Mouse (Mus musculus) MEL (cell line): ENCODE measurements around the gene Pxn. TPM values are rescaled to one million over a fixed set of nuclear protein-coding genes. Genes with fewer than 3 reads are reported as not detected.

ENCODE experiments used
- DNase-seq: peaks from one replicate; pipeline ENCODE4 v3.0.0; 2011; ENCODE audit warnings: low read depth, low spot score
- H3K27ac ChIP-seq: 2 replicates; pipeline ENCODE4 v1.5.1; 2012; ENCODE audit warnings: low read depth, mild to moderate bottlenecking, control low read depth, low read length, moderate library complexity; ENCODE audit not compliant: control insufficient read depth
- H3K27me3 ChIP-seq, 2 experiments: fragments of 150-350 bp in 1 of 2; sonication (generic) in 1 of 2; 2 replicates each; pipeline ENCODE4 v1.6.1; 2012; ENCODE audit warnings: low read length in 2 of 2, mild to moderate bottlenecking in 2 of 2, improper control_type of control experiment in 1 of 2, moderate library complexity in 1 of 2; ENCODE audit not compliant: insufficient read depth in 2 of 2, control insufficient read depth in 1 of 2
- H3K36me3 ChIP-seq, 2 experiments: 2 replicates each; pipeline ENCODE4 v1.6.1; 2012 to 2014; ENCODE audit warnings: low read length in 2 of 2, improper control_type of control experiment in 1 of 2, inconsistent platforms in 1 of 2, mild to moderate bottlenecking in 1 of 2; ENCODE audit not compliant: insufficient read depth in 2 of 2, control insufficient read depth in 1 of 2
- H3K4me1 ChIP-seq, 2 experiments: fragments of 150-350 bp in 1 of 2; sonication (generic) in 1 of 2; 2 replicates each; pipeline ENCODE4 v1.6.1; 2012; ENCODE audit warnings: low read length in 2 of 2, improper control_type of control experiment in 1 of 2, mild to moderate bottlenecking in 1 of 2; ENCODE audit not compliant: insufficient read depth in 2 of 2, control insufficient read depth in 1 of 2
- H3K4me3 ChIP-seq, 2 experiments: fragments of 150-350 bp in 1 of 2; sonication (generic) in 1 of 2; 2 replicates each; pipeline ENCODE4 v1.5.1; 2012; ENCODE audit warnings: low read depth in 2 of 2, low read length in 2 of 2, mild to moderate bottlenecking in 2 of 2, moderate library complexity in 2 of 2, control low read depth in 1 of 2, improper control_type of control experiment in 1 of 2; ENCODE audit not compliant: control insufficient read depth in 1 of 2, insufficient read depth in 1 of 2
- H3K79me2 ChIP-seq: 2 replicates; pipeline ENCODE4 v1.6.1; 2012; ENCODE audit warnings: mild to moderate bottlenecking, low read length, moderate library complexity; ENCODE audit not compliant: control insufficient read depth, poor library complexity, insufficient read depth
- H3K9ac ChIP-seq: 2 replicates; pipeline ENCODE4 v1.6.1; 2012; ENCODE audit warnings: low read depth, mild to moderate bottlenecking, control low read depth, low read length, moderate library complexity; ENCODE audit not compliant: control insufficient read depth, poor library complexity, severe bottlenecking
- H3K9me3 ChIP-seq: fragments of 150-350 bp; sonication (generic); replicated peaks from 2 replicates; pipeline ENCODE4 v1.6.1; 2012; ENCODE audit warnings: mild to moderate bottlenecking, low read length, improper control_type of control experiment, moderate library complexity; ENCODE audit not compliant: insufficient read depth
- BHLHE40 ChIP-seq: IDR thresholded peaks from 2 replicates; pipeline ENCODE4 v1.6.1; 2012; ENCODE audit warnings: low read depth, mild to moderate bottlenecking, inconsistent platforms, low read length, improper control_type of control experiment, borderline replicate concordance
- ELF1 ChIP-seq: IDR thresholded peaks from 2 replicates; pipeline ENCODE4 v1.6.1; 2014; ENCODE audit warnings: low read depth, mild to moderate bottlenecking, inconsistent platforms, low read length, improper control_type of control experiment, moderate library complexity
- GATA1 ChIP-seq: IDR thresholded peaks from 2 replicates; pipeline ENCODE4 v1.6.1; 2011; ENCODE audit warnings: low read depth, low read length, improper control_type of control experiment
- HCFC1 ChIP-seq: IDR thresholded peaks from 2 replicates; pipeline ENCODE4 v1.6.1; 2012; ENCODE audit warnings: low read depth, mild to moderate bottlenecking, inconsistent platforms, low read length, improper control_type of control experiment, moderate library complexity
- MAFK ChIP-seq: IDR thresholded peaks from 2 replicates; pipeline ENCODE4 v1.6.1; 2011; ENCODE audit warnings: low read depth, mild to moderate bottlenecking, low read length, improper control_type of control experiment, borderline replicate concordance
- MAZ ChIP-seq: IDR thresholded peaks from 2 replicates; pipeline ENCODE4 v1.6.1; 2012; ENCODE audit warnings: low read depth, mild to moderate bottlenecking, inconsistent platforms, low read length, improper control_type of control experiment
- MEF2A ChIP-seq: IDR thresholded peaks from 2 replicates; pipeline ENCODE4 v1.6.1; 2014; ENCODE audit warnings: low read depth, mild to moderate bottlenecking, inconsistent platforms, low read length, improper control_type of control experiment; ENCODE audit not compliant: poor library complexity, insufficient replicate concordance, severe bottlenecking; ENCODE audit errors: extremely low read depth
- MXI1 ChIP-seq: IDR thresholded peaks from 2 replicates; pipeline ENCODE4 v1.6.1; 2011; ENCODE audit warnings: mild to moderate bottlenecking, low read depth, low read length, improper control_type of control experiment
- MYB ChIP-seq: IDR thresholded peaks from 2 replicates; pipeline ENCODE4 v1.6.1; 2011; ENCODE audit warnings: mild to moderate bottlenecking, low read depth, low read length, improper control_type of control experiment
- MYC ChIP-seq: IDR thresholded peaks from 2 replicates; pipeline ENCODE4 v1.6.1; 2011; ENCODE audit warnings: low read depth, mild to moderate bottlenecking, low read length, improper control_type of control experiment, moderate library complexity
- NRF1 ChIP-seq: IDR thresholded peaks from 2 replicates; pipeline ENCODE4 v1.6.1; 2014; ENCODE audit warnings: low read depth, mild to moderate bottlenecking, inconsistent platforms, low read length, improper control_type of control experiment, moderate library complexity; ENCODE audit not compliant: poor library complexity, insufficient read depth, severe bottlenecking
- POLR2A ChIP-seq, 2 experiments: IDR thresholded peaks; 2 replicates each; pipeline ENCODE4 v1.6.1; 2011 to 2012; ENCODE audit warnings: low read length in 2 of 2, mild to moderate bottlenecking in 2 of 2, control low read depth in 1 of 2, improper control_type of control experiment in 1 of 2, low read depth in 1 of 2, moderate library complexity in 1 of 2; ENCODE audit not compliant: control insufficient read depth in 1 of 2, insufficient read depth in 1 of 2, poor library complexity in 1 of 2
- POLR2AphosphoS2 ChIP-seq: IDR thresholded peaks from 2 replicates; pipeline ENCODE4 v1.6.1; 2011; ENCODE audit warnings: low read length, improper control_type of control experiment
- POLR2AphosphoS5 ChIP-seq: IDR thresholded peaks from 2 replicates; pipeline ENCODE4 v1.6.1; 2012; ENCODE audit warnings: low read depth, borderline replicate concordance, mild to moderate bottlenecking, inconsistent platforms, low read length, moderate library complexity, mixed read lengths
- RAD21 ChIP-seq: IDR thresholded peaks from 2 replicates; pipeline ENCODE4 v1.6.1; 2011; ENCODE audit warnings: mild to moderate bottlenecking, low read depth, low read length, improper control_type of control experiment
- RCOR1 ChIP-seq: IDR thresholded peaks from 2 replicates; pipeline ENCODE4 v1.6.1; 2012; ENCODE audit warnings: low read depth, mild to moderate bottlenecking, inconsistent platforms, low read length, improper control_type of control experiment
- SIN3A ChIP-seq: IDR thresholded peaks from 2 replicates; pipeline ENCODE4 v1.6.1; 2012; ENCODE audit warnings: low read length, improper control_type of control experiment, inconsistent platforms
- SMC3 ChIP-seq: IDR thresholded peaks from 2 replicates; pipeline ENCODE4 v1.6.1; 2011; ENCODE audit warnings: low read depth, low read length, improper control_type of control experiment
- TBP ChIP-seq: IDR thresholded peaks from 2 replicates; pipeline ENCODE4 v1.8.0; 2011; ENCODE audit warnings: low read depth, low read length, improper control_type of control experiment
- TCF12 ChIP-seq: IDR thresholded peaks from 2 replicates; pipeline ENCODE4 v1.6.1; 2014; ENCODE audit warnings: low read depth, mild to moderate bottlenecking, inconsistent platforms, low read length, improper control_type of control experiment, moderate library complexity
- UBTF ChIP-seq: IDR thresholded peaks from 2 replicates; pipeline ENCODE4 v1.6.1; 2012; ENCODE audit warnings: low read depth, mild to moderate bottlenecking, inconsistent platforms, low read length, improper control_type of control experiment, moderate library complexity, borderline replicate concordance; ENCODE audit not compliant: insufficient read depth
- USF2 ChIP-seq, 2 experiments: IDR thresholded peaks; 2 replicates each; pipeline ENCODE4 v1.6.1; 2011 to 2012; ENCODE audit warnings: improper control_type of control experiment in 2 of 2, low read length in 2 of 2, borderline replicate concordance in 1 of 2, inconsistent platforms in 1 of 2, low read depth in 1 of 2, mild to moderate bottlenecking in 1 of 2; ENCODE audit not compliant: insufficient read depth in 1 of 2
- ZKSCAN1 ChIP-seq: IDR thresholded peaks from 2 replicates; pipeline ENCODE4 v1.6.1; 2012; ENCODE audit warnings: low read depth, mild to moderate bottlenecking, inconsistent platforms, low read length, improper control_type of control experiment, moderate library complexity
- ZMIZ1 ChIP-seq: IDR thresholded peaks from 2 replicates; pipeline ENCODE4 v1.6.1; 2012; ENCODE audit warnings: low read depth, mild to moderate bottlenecking, inconsistent platforms, low read length, improper control_type of control experiment, moderate library complexity
- polyA plus RNA-seq, 2 experiments: library from polyadenylated mRNA; stranded (reverse) in 1 of 2; unstranded in 1 of 2; fragments of >175 nt in 1 of 2; fragments of >200 nt in 1 of 2; gene quantifications; 2 replicates each; pipeline versions ENCODE4 v1.2.1 to v1.2.4; 2012; ENCODE audit warnings: low replicate concordance in 2 of 2, low read depth in 1 of 2; ENCODE audit not compliant: insufficient read length in 2 of 2, insufficient read depth in 1 of 2, missing spikeins in 1 of 2
- total RNA-seq: library from RNA; depleted of rRNA; stranded (reverse); fragments of 300-350 nt; gene quantifications from 2 replicates; pipeline ENCODE4 v1.2.3, GENCODE M21; 2012

The Pxn gene
- total and polyA plus RNA-seq, 3 experiments, result 15.2 to 167 (median 29.2) TPM

- Histone ChIP-seq H3K4me3 (no peak overlapping the region), H3K4me1 (no peaks in the 10 kb centered on the region), H3K9me3 (no peaks in the 10 kb centered on the region), H3K79me2 (no peaks in the 10 kb centered on the region), H3K27me3 (no peaks in the 10 kb centered on the region), H3K36me3 (no peaks in the 10 kb centered on the region; a peak in 1 of 4 replicates)
- TF ChIP-seq ZKSCAN1 (no peak), MXI1 (no peak), SIN3A (no peak), MAFK (no peak), ZMIZ1 (no peak), HCFC1 (no peak), RAD21 (no peak), UBTF (no peak), TCF12 (no peak), POLR2AphosphoS2 (no peak)
- TF ChIP-seq, all 39 proteins: peak for 0
- no peak for DNase-seq
- Histone ChIP-seq H3K27ac (no peak overlapping the region), H3K9ac (no peak overlapping the region)
Measured at GRCm38 (mm10) chr5:115523971-115524370, 17.5 kb downstream of the Pxn start.

GRCm38 (mm10) chr5:115524471-115524870, 18.0 kb downstream of the Pxn start:
- TF ChIP-seq ELF1, result no peak
- no peak for TF ChIP-seq BHLHE40
- TF ChIP-seq MEF2A, result no peak
- TF ChIP-seq POLR2A (IDR thresholded peaks at IDR 0.05; ENCODE audit: control insufficient read depth in 1 of 2, insufficient read depth in 1 of 2, low read depth in 1 of 2, low read length in 2 of 2, poor library complexity in 1 of 2), result no peak
- TF ChIP-seq SIN3A, result no peak
- TF ChIP-seq POLR2AphosphoS5, result no peak
- no peak for TF ChIP-seq TBP
- TF ChIP-seq USF2 (IDR thresholded peaks at IDR 0.05; ENCODE audit: borderline replicate concordance in 1 of 2, insufficient read depth in 1 of 2, low read depth in 1 of 2, low read length in 2 of 2), result no peak
- no peak for TF ChIP-seq SMC3
- no peak for TF ChIP-seq MYC
- no peak for TF ChIP-seq MYB
- no peak for TF ChIP-seq RCOR1
- no peak for TF ChIP-seq MXI1
- no peak for TF ChIP-seq GATA1
- no peak for TF ChIP-seq MAZ
- no peak for TF ChIP-seq NRF1
- no peak for DNase-seq
- H3K79me2 ChIP-seq, result no peaks in the 10 kb centered on the region
- H3K9ac ChIP-seq, result no peak overlapping the region
- H3K27ac ChIP-seq, result no peak overlapping the region
- no peaks in the 10 kb centered on the region for H3K4me1 ChIP-seq
- H3K4me3 ChIP-seq, result no peak overlapping the region
- H3K36me3 ChIP-seq, result no peaks in the 10 kb centered on the region; a peak in 1 of 4 replicates
- H3K9me3 ChIP-seq, result no peaks in the 10 kb centered on the region
- no peaks in the 10 kb centered on the region for H3K27me3 ChIP-seq
